Mouse (Mus musculus) stomach, postnatal 0 days (tissue): ENCODE data around the gene Fndc7.

Experiments
- CTCF ChIP-seq: IDR thresholded peaks from 2 replicates; pipeline ENCODE4 v1.5.1; 2016; ENCODE audit warnings: antibody characterized with exemption, low read depth, mild to moderate bottlenecking, moderate library complexity
- EP300 ChIP-seq: optimal IDR thresholded peaks from 2 replicates; pipeline ENCODE3; 2016; ENCODE audit warnings: antibody characterized with exemption

- TF ChIP-seq EP300 (no peak), CTCF (no peak)
Observed at GRCm38 (mm10) chr3:108855371-108855770, 34.4 kb downstream of the Fndc7 start.
